In genomic region chr5:27632151-27632550, GRCm38 (mm10) we compare ENCODE assay signal across 26 mouse cellular contexts.
"Had no signal": no experiment of that assay in that cellular context is flagged by ENCODE, and none has a peak within 500 bp of the region (broad histone marks: within the 10 kb centered on the region; RNA-seq: fewer than 3 reads in every experiment).

No protein-coding gene starts in this region.

- H3K27ac ChIP-seq: embryonic facial prominence, embryonic 10.5 days; embryonic facial prominence, embryonic 12.5 days; embryonic facial prominence, embryonic 13.5 days; embryonic facial prominence, embryonic 15.5 days; forebrain, embryonic 10.5 days; forebrain, embryonic 12.5 days; forebrain, embryonic 13.5 days; forebrain, embryonic 15.5 days; gastrocnemius, adult 2 months; heart, adult 2 months had no signal

- DNase-seq: cerebellum, adult 2 months; cerebellum, adult 8-10 months; cerebellum, adult 9-10 months; cerebellum, adult 9-11 months; cerebellum, postnatal 10 days; cerebellum, postnatal 14 days; cerebellum, postnatal 25 days; cerebellum, postnatal 36 days; embryo, embryonic 11 days; forebrain, postnatal 0 days; gastrocnemius, adult 2 months; gastrocnemius, postnatal 10 days; gastrocnemius, postnatal 14 days; gastrocnemius, postnatal 25 days; gastrocnemius, postnatal 36 days; heart, adult 18-20 months; heart, adult 2 months had no signal

- H3K4me3 ChIP-seq: embryonic facial prominence, embryonic 10.5 days; embryonic facial prominence, embryonic 12.5 days; embryonic facial prominence, embryonic 13.5 days; embryonic facial prominence, embryonic 15.5 days; erythroblast, embryonic 14.5 days; forebrain, embryonic 10.5 days; forebrain, embryonic 12.5 days; forebrain, embryonic 13.5 days; forebrain, embryonic 15.5 days; gastrocnemius, adult 2 months; heart, adult 2 months had no signal

- H3K36me3 ChIP-seq: embryonic facial prominence, embryonic 10.5 days; embryonic facial prominence, embryonic 12.5 days; embryonic facial prominence, embryonic 13.5 days; embryonic facial prominence, embryonic 15.5 days; forebrain, embryonic 10.5 days; forebrain, embryonic 12.5 days; forebrain, embryonic 15.5 days had no signal

- H3K4me1 ChIP-seq: embryonic facial prominence, embryonic 10.5 days; embryonic facial prominence, embryonic 12.5 days; embryonic facial prominence, embryonic 13.5 days; embryonic facial prominence, embryonic 15.5 days; forebrain, embryonic 10.5 days; forebrain, embryonic 12.5 days; forebrain, embryonic 13.5 days; forebrain, embryonic 15.5 days had no signal

- H3K27me3 ChIP-seq: embryonic facial prominence, embryonic 12.5 days; embryonic facial prominence, embryonic 13.5 days; embryonic facial prominence, embryonic 15.5 days; forebrain, embryonic 12.5 days; forebrain, embryonic 13.5 days; forebrain, embryonic 15.5 days had no signal

- H3K9me3 ChIP-seq: embryonic facial prominence, embryonic 10.5 days; embryonic facial prominence, embryonic 12.5 days; embryonic facial prominence, embryonic 13.5 days; embryonic facial prominence, embryonic 15.5 days; forebrain, embryonic 10.5 days; forebrain, embryonic 12.5 days; forebrain, embryonic 13.5 days; forebrain, embryonic 15.5 days had no signal
